Mouse (Mus musculus) layer of hippocampus, adult 6 months (tissue): ENCODE results near the gene Dlx5. TPM values are rescaled to one million over a fixed set of nuclear protein-coding genes. Genes with fewer than 3 reads are reported as not detected.

ENCODE experiments used
- long read RNA-seq, 2 experiments: library from polyadenylated mRNA; unstranded; transcript quantifications; one replicate each; pipeline ENCODE4 v2.0.0; 2019 to 2020
- polyA plus RNA-seq: library from polyadenylated mRNA; unstranded; fragments of <200 nt; fragmentation: Nextera tagmentation; gene quantifications from 2 replicates; pipeline ENCODE4 v1.2.3, GENCODE M21; 2021

Dlx5 gene
- polyA plus RNA-seq: 5.1 and 5.6 TPM in 2 replicates
- long read RNA-seq, experiment 1, partial matches to known transcripts: 1 of 5 reads
- long read RNA-seq, experiment 1, other reads (novel, unspliced or antisense): 0 of 5 reads
- long read RNA-seq, experiment 2, transcript Dlx5-201 (3 exons, 1,423 nt): major isoform, 7 of 8 reads
- long read RNA-seq, experiment 2, partial matches to known transcripts: 0 of 8 reads
- long read RNA-seq, experiment 2, other reads (novel, unspliced or antisense): 1 of 8 reads

GRCm38 (mm10) chr6:6881638-6882190, at the start of gene Dlx5:
Gene Dlx5, minus strand, starts transcription at chr6:6882085.

DNA sequence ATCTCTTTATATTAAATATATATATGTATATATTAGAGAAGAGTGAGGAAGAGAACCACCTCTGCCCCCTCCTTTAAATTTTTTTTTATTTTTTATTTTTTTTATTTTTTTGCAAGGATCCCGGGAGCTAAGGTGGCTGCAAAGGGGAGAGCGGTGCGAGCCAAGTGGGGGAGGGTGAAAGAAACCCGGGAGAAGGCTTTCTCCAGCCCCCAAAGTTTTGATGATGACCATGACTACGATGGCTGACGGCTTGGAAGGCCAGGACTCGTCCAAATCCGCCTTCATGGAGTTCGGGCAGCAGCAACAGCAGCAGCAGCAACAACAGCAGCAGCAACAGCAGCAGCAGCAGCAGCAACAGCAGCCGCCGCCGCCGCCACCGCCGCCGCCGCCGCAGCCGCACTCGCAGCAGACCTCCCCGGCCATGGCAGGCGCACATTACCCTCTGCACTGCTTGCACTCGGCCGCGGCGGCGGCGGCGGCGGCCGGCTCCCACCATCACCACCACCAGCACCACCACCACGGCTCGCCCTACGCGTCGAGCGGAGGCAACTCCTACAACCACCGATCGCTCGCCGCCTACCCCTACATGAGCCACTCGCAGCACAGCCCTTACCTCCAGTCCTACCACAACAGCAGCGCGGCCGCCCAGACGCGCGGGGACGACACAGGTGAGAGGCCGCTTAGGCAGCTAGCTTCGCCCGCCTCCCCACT, 18.6 kb downstream of the Dlx5 start, which contains the start of gene Dlx6:
TSS of gene Dlx6 (plus strand) at position 175 of the 711 bp plus-strand sequence.

Other genes with a start within 250 kb of the Dlx5 start
- gene Dlx6, start 18.8 kb downstream of the Dlx5 start, polyA plus RNA-seq: 1.1 and 1.3 TPM in 2 replicates
- 6.8 and 7.5 TPM in 2 replicates for gene Sdhaf3, start 73.9 kb upstream of the Dlx5 start, polyA plus RNA-seq